Mouse (Mus musculus) ovary, adult 18-20 months (tissue): ENCODE data around the gene Aqr.

ENCODE experiments used
- DNase-seq: peaks from one replicate; pipeline ENCODE4 v3.0.0; 2022; ENCODE audit warnings: low spot score, mixed read lengths

The Aqr gene

GRCm38 (mm10) chr2:114060071-114060591 lies 126.7 kb downstream of the Aqr start:
- no peak for DNase-seq

- DNase-seq, result no peak
These were observed 127.2 kb downstream of the Aqr start for GRCm38 (mm10) chr2:114059608-114060007.

GRCm38 (mm10) chr2:114058226-114058796 lies 128.5 kb downstream of the Aqr start:
- DNase-seq, result peak; percentile 7

- DNase-seq, result peak; percentile 68
These were observed 129.4 kb downstream of the Aqr start for GRCm38 (mm10) chr2:114057303-114057853.

- DNase-seq, result no peak
These were observed 132.7 kb downstream of the Aqr start for GRCm38 (mm10) chr2:114054129-114054528.

GRCm38 (mm10) chr2:114052696-114053598 lies 133.9 kb downstream of the Aqr start, which contains the start of gene Actc1:
Gene Actc1 (minus strand): TSS chr2:114053548.
- no peak for DNase-seq

GRCm38 (mm10) chr2:114051871-114052241 lies 135.0 kb downstream of the Aqr start:
- no peak for DNase-seq
